Mouse (Mus musculus) liver, embryonic 16.5 days (tissue): Measurements from ENCODE around the gene Pitpnb. TPM values are rescaled to one million over a fixed set of nuclear protein-coding genes. Genes with fewer than 3 reads are reported as not detected.

Source experiments
- ATAC-seq: fragments of 200-750 bp; cut with Nextera tagmentation; 2 replicates; pipeline ENCODE4 v1.8.0; 2017; ENCODE audit warnings: low read depth, mild to moderate bottlenecking, moderate number of reproducible peaks, moderate library complexity
- H3K27ac ChIP-seq: fragments of 300-500 bp; sonication (generic); 2 replicates; pipeline ENCODE4 v1.5.1; 2014; ENCODE audit warnings: mild to moderate bottlenecking, low read length
- H3K27me3 ChIP-seq: fragments of 300-500 bp; sonication (generic); 2 replicates; pipeline ENCODE4 v1.6.1; 2014; ENCODE audit warnings: low read depth, low read length, mixed read lengths; ENCODE audit not compliant: control insufficient read depth, insufficient read depth
- H3K36me3 ChIP-seq: fragments of 300-500 bp; sonication (generic); 2 replicates; pipeline ENCODE4 v1.6.1; 2014; ENCODE audit warnings: mild to moderate bottlenecking; ENCODE audit not compliant: control insufficient read depth, insufficient read depth
- H3K4me1 ChIP-seq: fragments of 300-500 bp; sonication (generic); 2 replicates; pipeline ENCODE4 v1.6.1; 2014; ENCODE audit warnings: low read depth, low read length, mixed read lengths; ENCODE audit not compliant: control insufficient read depth
- H3K4me2 ChIP-seq: fragments of 300-500 bp; sonication (generic); 2 replicates; pipeline ENCODE4 v1.6.1; 2014; ENCODE audit warnings: low read depth, low read length, mixed read lengths
- H3K4me3 ChIP-seq: fragments of 300-500 bp; sonication (generic); 2 replicates; pipeline ENCODE4 v1.5.1; 2014; ENCODE audit warnings: low read depth, mild to moderate bottlenecking, low read length
- H3K9ac ChIP-seq: fragments of 300-500 bp; sonication (generic); 2 replicates; pipeline ENCODE4 v1.6.1; 2014; ENCODE audit warnings: low read depth, low read length
- H3K9me3 ChIP-seq: fragments of 300-500 bp; sonication (generic); replicated peaks from 2 replicates; pipeline ENCODE4 v1.6.1; 2016; ENCODE audit warnings: low read length; ENCODE audit not compliant: control insufficient read depth
- WGBS: fragments of 180-500 bp; shearing (Covaris S2); extraction: QIAGEN DNeasy Blood & Tissue Kit; methylation state at CpG from one replicate; pipeline ENCODE4 v1.1.7; 2014; ENCODE audit not compliant: insufficient replicate concordance; 5-methylcytosine and 5-hydroxymethylcytosine counted together
- polyA plus RNA-seq: library from polyadenylated mRNA; unstranded; fragments of >200 nt; fragmentation: Nextera tagmentation; extraction: Ambion mirVana; gene quantifications from 2 replicates; pipeline ENCODE4 v1.2.1, GENCODE M21; 2015

The Pitpnb gene
- polyA plus RNA-seq, 1 experiment from 2014 or later = 31.6 TPM

- no peaks in the 10 kb centered on the region; the same call in 1 of the 2 replicates for H3K4me1 ChIP-seq
- peaks cover 8% of the 10 kb centered on the region for H3K27me3 ChIP-seq
- no peaks in the 10 kb centered on the region for H3K36me3 ChIP-seq
- WGBS = 60% methylated on average over 5 of the region's 5 CpGs
- no peak overlapping the region for H3K27ac ChIP-seq
- ATAC-seq = no peak
- no peak overlapping the region for H3K9ac ChIP-seq
- H3K4me3 ChIP-seq = no peak overlapping the region
- H3K4me2 ChIP-seq = no peak overlapping the region
- no peaks in the 10 kb centered on the region for H3K9me3 ChIP-seq
These were observed 95.7 kb downstream of the Pitpnb start for GRCm38 (mm10) chr5:111426249-111426648.

DNA sequence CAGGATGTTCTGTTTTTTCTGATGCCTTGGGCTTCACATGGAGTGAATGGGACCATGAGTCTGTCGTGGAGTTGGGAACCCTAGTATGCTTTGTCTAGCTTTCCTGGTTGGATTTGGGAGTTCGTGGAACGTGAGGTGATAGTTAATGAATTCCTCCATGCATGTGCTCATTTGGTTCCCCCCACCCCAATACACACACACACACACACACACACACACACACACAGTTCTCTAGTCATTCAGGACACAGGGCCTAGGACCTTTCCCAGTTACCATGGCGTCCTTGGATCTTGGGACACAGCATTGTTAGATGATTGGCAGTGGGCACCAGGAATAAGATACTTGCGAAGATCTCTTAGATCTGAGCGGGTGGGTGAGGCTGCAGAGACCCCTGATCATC, 98.3 kb downstream of the Pitpnb start:
- H3K4me2 ChIP-seq = no peak overlapping the region
- H3K27me3 ChIP-seq = no peaks in the 10 kb centered on the region
- no peaks in the 10 kb centered on the region for H3K9me3 ChIP-seq
- 61% methylated on average over 6 of the region's 6 CpGs for WGBS
- no peaks in the 10 kb centered on the region for H3K4me1 ChIP-seq
- no peak overlapping the region for H3K27ac ChIP-seq
- H3K9ac ChIP-seq = no peak overlapping the region
- H3K36me3 ChIP-seq = no peaks in the 10 kb centered on the region
- ATAC-seq = no peak
- H3K4me3 ChIP-seq = no peak overlapping the region

DNA sequence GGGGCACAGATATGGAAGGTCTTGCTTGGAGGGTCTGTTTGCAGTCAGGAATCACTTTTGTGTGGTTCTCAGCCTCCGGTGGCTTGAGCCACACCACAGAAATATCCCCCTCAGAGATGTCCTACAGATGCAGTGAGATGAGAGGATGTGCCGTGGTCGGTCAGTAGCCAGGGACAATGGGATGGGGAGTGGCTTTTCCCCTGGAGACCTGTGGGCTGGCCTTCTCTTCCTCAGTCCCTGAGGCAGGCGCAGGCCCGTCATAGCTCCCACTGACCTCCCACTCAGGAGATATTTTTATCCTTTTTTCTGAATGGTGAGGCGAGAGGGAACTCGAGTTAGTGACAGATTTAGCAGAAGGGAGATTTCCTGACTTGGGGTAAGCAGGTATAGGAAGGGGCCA, 99.2 kb downstream of the Pitpnb start:
- Histone ChIP-seq H3K4me3 (no peak overlapping the region), H3K9ac (no peak overlapping the region), H3K4me2 (no peak overlapping the region), H3K36me3 (no peaks in the 10 kb centered on the region), H3K4me1 (no peaks in the 10 kb centered on the region; the same call in 1 of the 2 replicates), H3K27ac (no peak overlapping the region), H3K9me3 (no peaks in the 10 kb centered on the region), H3K27me3 (no peaks in the 10 kb centered on the region)
- no peak for ATAC-seq
- 44% methylated on average over 7 of the region's 7 CpGs for WGBS

DNA sequence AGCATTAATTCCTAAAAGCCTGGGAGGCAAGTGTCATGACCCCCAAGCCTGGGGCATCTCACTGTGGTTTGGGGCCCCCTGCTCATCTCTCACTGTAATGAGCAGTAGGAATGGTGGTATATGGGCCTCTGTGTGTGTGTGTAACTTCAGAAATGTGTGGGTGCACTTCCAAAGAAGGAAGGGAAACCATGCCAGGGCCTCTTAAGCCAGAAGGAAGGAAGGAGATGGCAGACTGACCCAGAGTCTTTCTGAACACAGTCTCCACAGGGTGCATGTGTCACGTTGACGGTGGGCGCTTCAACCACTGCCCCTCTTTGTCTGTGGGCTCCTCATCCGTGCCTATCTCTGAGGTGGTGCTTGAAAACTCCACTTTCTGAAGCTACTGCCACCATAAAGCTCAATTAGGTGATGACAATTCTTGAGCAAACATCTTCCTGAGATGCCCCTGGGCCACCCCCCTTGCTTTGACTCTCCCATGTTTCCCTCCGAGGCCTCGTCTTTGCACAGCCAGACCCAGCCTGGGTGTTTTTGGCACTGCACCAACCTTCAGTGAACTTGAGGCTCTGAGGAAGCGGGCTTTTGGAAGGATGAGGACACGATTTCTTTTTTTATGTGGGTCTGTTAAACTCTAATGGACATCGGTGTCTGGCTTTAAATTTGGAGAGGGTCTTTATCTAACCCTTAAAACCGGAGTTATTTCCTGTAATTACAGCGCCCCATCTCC, 100.6 kb downstream of the Pitpnb start:
- Histone ChIP-seq H3K9me3 (no peaks in the 10 kb centered on the region), H3K9ac (no peak overlapping the region), H3K4me3 (no peak overlapping the region), H3K36me3 (no peaks in the 10 kb centered on the region), H3K4me2 (no peak overlapping the region), H3K27me3 (no peaks in the 10 kb centered on the region), H3K27ac (no peak overlapping the region), H3K4me1 (no peaks in the 10 kb centered on the region; the same call in 1 of the 2 replicates)
- ATAC-seq = no peak
- WGBS = 56% methylated on average over 11 of the region's 11 CpGs

- H3K36me3 ChIP-seq = no peaks in the 10 kb centered on the region
- no peaks in the 10 kb centered on the region; the same call in 1 of the 2 replicates for H3K4me1 ChIP-seq
- no peak overlapping the region for H3K27ac ChIP-seq
- H3K27me3 ChIP-seq = no peaks in the 10 kb centered on the region
- no peak for ATAC-seq
- no peak overlapping the region for H3K4me3 ChIP-seq
- no peaks in the 10 kb centered on the region for H3K9me3 ChIP-seq
- no peak overlapping the region for H3K4me2 ChIP-seq
- WGBS = 16% methylated on average over 5 of the region's 5 CpGs
- H3K9ac ChIP-seq = no peak overlapping the region
These were observed 102.3 kb downstream of the Pitpnb start for GRCm38 (mm10) chr5:111432842-111433241.

GRCm38 (mm10) chr5:111434342-111434842, 103.8 kb downstream of the Pitpnb start:
- Histone ChIP-seq H3K9me3 (no peaks in the 10 kb centered on the region), H3K27me3 (no peaks in the 10 kb centered on the region), H3K27ac (no peak overlapping the region), H3K4me3 (no peak overlapping the region), H3K36me3 (no peaks in the 10 kb centered on the region), H3K4me1 (no peaks in the 10 kb centered on the region; the same call in 1 of the 2 replicates), H3K4me2 (no peak overlapping the region), H3K9ac (no peak overlapping the region)
- 51% methylated on average over 16 of the region's 16 CpGs for WGBS
- no peak for ATAC-seq

- H3K9ac ChIP-seq = no peak overlapping the region
- no peak overlapping the region for H3K4me2 ChIP-seq
- WGBS = 28% methylated on average over 7 of the region's 7 CpGs
- no peaks in the 10 kb centered on the region for H3K36me3 ChIP-seq
- H3K4me3 ChIP-seq = no peak overlapping the region
- H3K27ac ChIP-seq = no peak overlapping the region
- no peaks in the 10 kb centered on the region for H3K27me3 ChIP-seq
- ATAC-seq = no peak
- no peaks in the 10 kb centered on the region for H3K9me3 ChIP-seq
- H3K4me1 ChIP-seq = no peaks in the 10 kb centered on the region; the same call in 1 of the 2 replicates
These were observed 105.7 kb downstream of the Pitpnb start for GRCm38 (mm10) chr5:111436260-111436659.

- ATAC-seq = no peak
- Histone ChIP-seq H3K9ac (no peak overlapping the region), H3K4me3 (no peak overlapping the region), H3K27me3 (no peaks in the 10 kb centered on the region), H3K9me3 (no peaks in the 10 kb centered on the region), H3K36me3 (no peaks in the 10 kb centered on the region), H3K27ac (no peak overlapping the region), H3K4me2 (no peak overlapping the region), H3K4me1 (no peaks in the 10 kb centered on the region; the same call in 1 of the 2 replicates)
- 59% methylated on average over 7 of the region's 7 CpGs for WGBS
These were observed 106.6 kb downstream of the Pitpnb start for GRCm38 (mm10) chr5:111437205-111437604.
